Mouse (Mus musculus) ES-E14 (cell line): ENCODE results near the gene Shb.

Source experiments
- CHD2 ChIP-seq: IDR thresholded peaks from 2 replicates; pipeline ENCODE4 v1.6.1; 2014; ENCODE audit warnings: mild to moderate bottlenecking, low read depth, low read length, inconsistent platforms
- MAFK ChIP-seq: IDR thresholded peaks from 2 replicates; pipeline ENCODE4 v1.6.1; 2014; ENCODE audit warnings: mild to moderate bottlenecking, low read depth, low read length, inconsistent platforms; ENCODE audit not compliant: insufficient read depth
- ZNF384 ChIP-seq: IDR thresholded peaks from 2 replicates; pipeline ENCODE4 v1.6.1; 2012; ENCODE audit warnings: low read depth, low read length, inconsistent platforms

DNA sequence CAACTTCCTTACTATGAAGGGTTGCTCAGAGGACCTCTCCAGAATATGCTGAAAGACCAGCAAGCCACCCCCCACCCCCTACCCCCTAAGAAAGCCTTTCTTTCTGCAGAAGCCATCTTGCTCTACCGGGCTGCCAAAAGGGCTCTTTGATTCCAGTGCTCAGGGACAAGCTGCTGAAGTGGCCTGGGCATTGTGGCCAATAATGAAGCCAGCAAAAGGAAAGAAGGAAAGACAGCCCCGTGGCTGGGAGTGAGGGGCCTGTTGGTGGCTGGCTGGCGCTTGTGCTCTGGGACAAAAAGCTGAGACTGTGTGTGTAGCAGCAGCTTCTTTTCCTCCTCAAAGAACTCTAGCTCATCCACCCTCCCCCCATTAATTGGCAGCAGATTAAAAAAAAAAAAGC, 111.5 kb downstream of the Shb start:
- no peak for TF ChIP-seq ZNF384
- no peak for TF ChIP-seq MAFK
- no peak for TF ChIP-seq CHD2
